Mouse (Mus musculus) small intestine, adult 2 months (tissue): ENCODE results near the gene Itga9.

ENCODE experiments used
- CTCF ChIP-seq: fragments of 200-500 bp; IDR thresholded peaks from 2 replicates; pipeline ENCODE4 v1.5.1; 2012; ENCODE audit warnings: low read depth, mild to moderate bottlenecking, control low read depth, inconsistent platforms, low read length, moderate library complexity, mixed read lengths; ENCODE audit not compliant: insufficient replicate concordance, insufficient read length; ENCODE audit errors: extremely low read depth
- POLR2A ChIP-seq: fragments of 200-500 bp; IDR thresholded peaks from 2 replicates; pipeline ENCODE4 v1.6.1; 2012; ENCODE audit warnings: low read depth, mild to moderate bottlenecking, control low read depth, inconsistent platforms, low read length, moderate library complexity

GRCm38 (mm10) chr9:118761953-118762590 lies 155.6 kb downstream of the Itga9 start:
- TF ChIP-seq CTCF (no peak), POLR2A (no peak)
